Mouse (Mus musculus): ENCODE data around the gene Cdkn2d. TPM values are rescaled to one million over a fixed set of nuclear protein-coding genes. Genes with fewer than 3 reads are reported as not detected.
"Not testable (repeated sequence)": the region's sequence is repeated elsewhere in the genome, so short reads cannot be mapped to it uniquely, and the experiment has no call there.

Cdkn2d gene
- total RNA-seq, 2 experiments from 2014 or later, result 14.2 to 16.1 TPM

- no peak for DNase-seq
Observed at GRCm38 (mm10) chr9:21318792-21319191, 27.6 kb upstream of the Cdkn2d start.

GRCm38 (mm10) chr9:21316696-21317095 lies 25.5 kb upstream of the Cdkn2d start:
- DNase-seq, result no peak

- DNase-seq, result peak; percentile 32
Observed at GRCm38 (mm10) chr9:21315421-21315820, 24.2 kb upstream of the Cdkn2d start.

- no peak for DNase-seq
Observed at GRCm38 (mm10) chr9:21314367-21315140, 23.3 kb upstream of the Cdkn2d start.

- DNase-seq, result peak; percentile 96
Observed at GRCm38 (mm10) chr9:21313394-21313793, 22.2 kb upstream of the Cdkn2d start.

- DNase-seq, result no peak
Observed at GRCm38 (mm10) chr9:21312134-21312533, 20.9 kb upstream of the Cdkn2d start, which contains the start of gene Ap1m2. Ap1m2 (minus strand) TSS chr9:21312337.

- DNase-seq, result no peak
Observed at GRCm38 (mm10) chr9:21311695-21312094, 20.5 kb upstream of the Cdkn2d start.

GRCm38 (mm10) chr9:21309150-21309741 lies 18.0 kb upstream of the Cdkn2d start:
- no peak for DNase-seq

- no peak for DNase-seq
Observed at GRCm38 (mm10) chr9:21305065-21305464, 13.9 kb upstream of the Cdkn2d start.

GRCm38 (mm10) chr9:21299014-21299413 lies 7.8 kb upstream of the Cdkn2d start:
- DNase-seq, result no peak

- DNase-seq, result no peak
Observed at GRCm38 (mm10) chr9:21292271-21292670, 1.1 kb upstream of the Cdkn2d start.

GRCm38 (mm10) chr9:21291868-21292267 lies 661 bp upstream of the Cdkn2d start:
- not testable (repeated sequence) for DNase-seq

GRCm38 (mm10) chr9:21290589-21290988 lies 618 bp downstream of the Cdkn2d start:
- peak; percentile 50 for DNase-seq

GRCm38 (mm10) chr9:21289337-21289671 lies 1.9 kb downstream of the Cdkn2d start:
- DNase-seq, result no peak

GRCm38 (mm10) chr9:21288404-21289336 lies 2.5 kb downstream of the Cdkn2d start:
- DNase-seq, result no peak

- DNase-seq, result peak; percentile 97
Observed at GRCm38 (mm10) chr9:21287571-21288402, 3.4 kb downstream of the Cdkn2d start, which contains the start of gene Kri1. Kri1 (minus strand) TSS chr9:21287969.

- no peak for DNase-seq
Observed at GRCm38 (mm10) chr9:21286753-21287152, 4.5 kb downstream of the Cdkn2d start.

GRCm38 (mm10) chr9:21283994-21284393 lies 7.2 kb downstream of the Cdkn2d start:
- no peak for DNase-seq

GRCm38 (mm10) chr9:21283591-21283990 lies 7.6 kb downstream of the Cdkn2d start:
- no peak for DNase-seq

- no peak for DNase-seq
Observed at GRCm38 (mm10) chr9:21277776-21278175, 13.4 kb downstream of the Cdkn2d start.

GRCm38 (mm10) chr9:21276307-21276706 lies 14.9 kb downstream of the Cdkn2d start:
- DNase-seq, result no peak

GRCm38 (mm10) chr9:21275727-21276126 lies 15.5 kb downstream of the Cdkn2d start:
- DNase-seq, result no peak

Measured in gastrocnemius, postnatal 10 days (tissue).